Mouse (Mus musculus): ENCODE data around the gene Gm48552. TPM values are rescaled to one million over a fixed set of nuclear protein-coding genes. Genes with fewer than 3 reads are reported as not detected.
A peak's percentile ranks its signal among the peaks of the same experiment; 100 is the strongest.

The Gm48552 gene
- polyA plus RNA-seq, 1 experiment = 0.73 TPM

DNA sequence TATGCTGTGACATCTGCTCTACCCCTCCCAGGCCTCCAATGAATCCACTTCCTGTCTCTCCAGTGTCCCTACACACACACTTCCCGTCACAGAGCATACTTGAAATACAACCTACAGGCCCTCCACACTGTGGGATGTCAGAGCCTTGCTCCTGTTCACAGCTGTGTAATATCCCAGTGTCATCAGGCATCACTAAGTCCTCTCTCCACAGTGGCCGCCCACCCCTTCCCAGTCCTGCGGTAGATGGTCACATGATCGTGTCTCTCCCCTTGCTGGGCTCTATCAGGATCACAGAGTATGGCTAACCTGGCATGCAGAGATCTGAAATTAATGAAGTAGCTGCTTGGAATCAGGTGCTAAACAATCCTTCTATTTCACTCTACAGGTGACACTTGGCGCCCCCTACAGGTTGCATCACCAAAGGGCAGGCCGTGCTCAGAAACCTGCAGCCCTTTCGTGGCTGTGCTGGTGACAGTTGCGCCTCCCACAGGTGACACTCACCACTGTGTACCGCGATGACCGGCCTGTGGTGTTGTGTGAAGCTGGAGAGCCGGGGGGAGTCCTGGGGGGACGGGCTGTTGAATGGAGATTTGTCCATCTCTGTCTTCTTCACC lies 16.9 kb downstream of the Gm48552 start:
- Histone ChIP-seq H3K36me3 (ENCODE audit: control insufficient read depth, insufficient read depth) (peaks cover 37% of the 10 kb centered on the region), H3K27me3 (ENCODE audit: control insufficient read depth, insufficient read depth, insufficient read length) (no peaks in the 10 kb centered on the region), H3ac (ENCODE audit: control insufficient read depth, insufficient read length) (no peak overlapping the region), H3K4me3 (no peak overlapping the region), H3K4me2 (ENCODE audit: low read depth) (no peak overlapping the region), H3K79me2 (ENCODE audit: control insufficient read depth, insufficient read depth) (peaks cover 12% of the 10 kb centered on the region)
- TF ChIP-seq CEBPB (IDR thresholded peaks at IDR 0.05; ENCODE audit: insufficient read depth, poor library complexity, severe bottlenecking) = no peak
- TF ChIP-seq TCF12 (IDR thresholded peaks at IDR 0.05; ENCODE audit: insufficient read depth, poor library complexity, severe bottlenecking) = no peak
- no peak for TF ChIP-seq POLR2AphosphoS2 (IDR thresholded peaks at IDR 0.05; ENCODE audit: insufficient read length, low read depth)
- TF ChIP-seq E2F4 (IDR thresholded peaks at IDR 0.05; ENCODE audit: insufficient read depth) = no peak
- no peak for TF ChIP-seq TCF3 (IDR thresholded peaks at IDR 0.05; ENCODE audit: insufficient read length, low read depth)
- no peak for TF ChIP-seq REST (IDR thresholded peaks at IDR 0.05; ENCODE audit: insufficient read depth, insufficient read length)
- TF ChIP-seq MYOG (IDR thresholded peaks at IDR 0.05; ENCODE audit: control insufficient read depth in 1 of 3, insufficient read depth in 1 of 3, insufficient read length in 2 of 3, low read depth in 2 of 3) = no peak
- no peak for TF ChIP-seq MYOD1 (IDR thresholded peaks at IDR 0.05; ENCODE audit: control insufficient read depth in 1 of 3, insufficient read length in 2 of 3, low read depth in 2 of 3)
- TF ChIP-seq SRF (IDR thresholded peaks at IDR 0.05; ENCODE audit: control insufficient read depth, insufficient read length, low read depth) = no peak
- no peak for TF ChIP-seq POLR2A (IDR thresholded peaks at IDR 0.05; ENCODE audit: insufficient read length, low read depth)
- no peak for TF ChIP-seq USF1 (IDR thresholded peaks at IDR 0.05; ENCODE audit: low read depth)
- TF ChIP-seq MAX (IDR thresholded peaks at IDR 0.05; ENCODE audit: low read depth) = no peak

DNA sequence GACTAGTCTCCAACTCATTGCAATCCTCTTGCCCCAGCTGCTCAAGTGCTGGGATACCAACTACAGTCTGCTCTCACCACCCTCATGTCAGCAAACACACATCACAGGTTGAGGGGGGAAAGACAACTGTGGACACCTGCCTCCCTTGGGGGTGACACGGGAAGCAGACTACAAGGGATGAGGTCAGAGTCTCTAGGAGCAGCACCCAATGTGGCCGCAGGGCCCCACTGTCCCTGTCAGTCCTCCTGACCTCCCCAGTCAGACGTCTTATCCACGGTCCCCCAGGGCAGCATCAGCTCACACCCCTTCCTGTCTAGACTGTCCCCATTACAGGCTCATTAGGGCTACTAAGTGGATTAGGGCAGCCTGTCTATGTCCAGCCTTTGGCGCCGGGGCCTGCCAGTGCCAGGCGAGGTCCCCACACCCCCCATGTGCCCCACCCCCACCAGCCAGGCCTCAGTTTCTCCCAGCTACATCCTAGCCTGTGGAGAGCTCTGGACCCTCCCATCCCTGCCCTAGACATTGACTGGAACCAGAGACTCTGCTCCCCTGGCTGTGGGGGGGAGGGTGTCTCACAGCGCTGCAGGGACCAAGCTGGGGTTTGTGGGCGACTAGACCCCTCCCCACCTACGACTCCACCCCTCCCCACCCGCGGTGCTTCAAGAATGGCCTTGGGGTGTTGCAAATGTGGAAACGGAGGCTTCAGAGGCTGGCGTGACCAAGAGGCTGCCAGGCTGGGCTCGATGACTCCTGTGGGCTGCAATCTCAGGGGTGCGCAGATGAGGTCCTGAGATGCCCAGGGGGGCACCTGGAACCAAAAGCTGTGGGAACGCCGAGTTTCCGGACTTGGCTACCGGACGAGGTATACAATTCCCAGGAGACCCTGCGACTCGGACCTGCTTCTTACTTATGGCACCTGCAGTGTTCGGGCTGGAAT lies 18.0 kb downstream of the Gm48552 start:
- Histone ChIP-seq H3K36me3 (ENCODE audit: control insufficient read depth, insufficient read depth) (peaks cover 27% of the 10 kb centered on the region), H3K4me2 (ENCODE audit: low read depth) (peak overlapping the region; percentile 57), H3K27me3 (ENCODE audit: control insufficient read depth, insufficient read depth, insufficient read length) (no peaks in the 10 kb centered on the region), H3K4me3 (no peak overlapping the region), H3K79me2 (ENCODE audit: control insufficient read depth, insufficient read depth) (peaks cover 13% of the 10 kb centered on the region), H3ac (ENCODE audit: control insufficient read depth, insufficient read length) (no peak overlapping the region)
- TF ChIP-seq MYOG (IDR thresholded peaks at IDR 0.05; ENCODE audit: control insufficient read depth in 1 of 3, insufficient read depth in 1 of 3, insufficient read length in 2 of 3, low read depth in 2 of 3) = peak in 1 of 3 experiments; percentile 42
- peak in 1 of 3 experiments; percentile 51 for TF ChIP-seq MYOD1 (IDR thresholded peaks at IDR 0.05; ENCODE audit: control insufficient read depth in 1 of 3, insufficient read length in 2 of 3, low read depth in 2 of 3)
- TF ChIP-seq CEBPB (IDR thresholded peaks at IDR 0.05; ENCODE audit: insufficient read depth, poor library complexity, severe bottlenecking) = no peak
- no peak for TF ChIP-seq E2F4 (IDR thresholded peaks at IDR 0.05; ENCODE audit: insufficient read depth)

DNA sequence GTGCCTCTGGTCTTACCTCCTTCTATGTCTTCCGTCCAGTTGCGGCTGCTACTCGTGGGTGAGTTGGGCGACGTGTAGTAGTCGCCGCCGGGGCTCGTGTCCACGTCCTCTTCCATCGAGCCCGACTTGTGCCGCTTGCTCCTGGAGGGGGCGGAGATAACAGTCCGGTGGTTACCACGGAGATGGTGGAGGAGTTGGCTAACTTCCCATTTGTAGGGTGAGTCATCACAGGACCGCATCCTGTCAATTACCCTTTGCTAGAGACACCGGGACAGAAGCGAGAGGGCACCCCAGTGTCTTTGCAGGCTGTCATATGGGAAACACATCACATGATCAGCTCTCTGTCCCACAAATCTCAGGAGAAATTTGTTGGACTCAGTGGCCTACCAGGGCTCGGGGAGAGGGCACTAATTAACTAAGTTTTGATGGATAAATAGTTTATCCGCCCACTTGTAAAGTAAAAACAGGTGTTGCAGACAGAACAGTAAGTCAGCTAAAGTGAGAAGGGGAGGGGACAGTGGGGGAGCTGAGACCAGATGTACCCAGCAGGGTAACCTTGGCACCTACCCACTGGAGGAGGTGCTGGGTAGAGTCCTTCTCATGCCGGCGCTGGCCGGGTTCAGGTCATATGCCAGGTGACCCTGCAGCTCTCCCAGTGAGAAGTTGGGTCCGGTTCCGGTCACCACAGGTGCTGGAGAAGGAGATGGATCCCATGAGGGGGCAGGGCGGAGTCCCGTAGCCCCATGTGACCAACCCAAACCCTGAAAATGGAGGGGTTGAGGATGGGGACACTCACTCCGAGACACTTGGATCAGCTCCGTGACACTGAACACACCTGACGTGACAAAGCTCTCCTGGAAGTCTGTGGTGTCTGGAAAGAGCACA lies 19.0 kb downstream of the Gm48552 start:
- Histone ChIP-seq H3K4me2 (ENCODE audit: low read depth) (peak overlapping the region; percentile 57), H3K79me2 (ENCODE audit: control insufficient read depth, insufficient read depth) (peaks cover 13% of the 10 kb centered on the region), H3K27me3 (ENCODE audit: control insufficient read depth, insufficient read depth, insufficient read length) (no peaks in the 10 kb centered on the region), H3ac (ENCODE audit: control insufficient read depth, insufficient read length) (no peak overlapping the region), H3K4me3 (no peak overlapping the region), H3K36me3 (ENCODE audit: control insufficient read depth, insufficient read depth) (peaks cover 27% of the 10 kb centered on the region)
- TF ChIP-seq USF1 (IDR thresholded peaks at IDR 0.05; ENCODE audit: low read depth) (peak; percentile 87), MYOG (IDR thresholded peaks at IDR 0.05; ENCODE audit: control insufficient read depth in 1 of 3, insufficient read depth in 1 of 3, insufficient read length in 2 of 3, low read depth in 2 of 3) (no peak)

DNA sequence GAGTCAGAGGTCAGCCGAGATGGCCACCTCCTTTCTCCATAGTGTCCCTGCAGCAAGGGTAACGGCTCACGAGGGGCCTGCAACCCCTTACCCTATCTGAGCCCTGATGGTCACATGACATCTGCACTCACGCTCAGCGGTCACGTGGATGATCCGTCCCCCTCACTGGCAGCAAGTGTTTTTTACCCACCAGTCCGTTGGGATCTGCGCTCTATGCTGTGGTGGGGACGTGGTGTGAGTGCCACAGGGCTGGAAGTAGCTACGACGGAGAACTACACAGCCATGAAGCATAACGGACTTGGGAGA lies 19.6 kb downstream of the Gm48552 start:
- Histone ChIP-seq H3K36me3 (ENCODE audit: control insufficient read depth, insufficient read depth) (peaks cover 27% of the 10 kb centered on the region), H3K4me3 (peak overlapping the region; percentile 5), H3K4me2 (ENCODE audit: low read depth) (peak overlapping the region; percentile 57), H3K79me2 (ENCODE audit: control insufficient read depth, insufficient read depth) (peaks cover 19% of the 10 kb centered on the region), H3ac (ENCODE audit: control insufficient read depth, insufficient read length) (no peak overlapping the region), H3K27me3 (ENCODE audit: control insufficient read depth, insufficient read depth, insufficient read length) (no peaks in the 10 kb centered on the region)
- no peak for TF ChIP-seq REST (IDR thresholded peaks at IDR 0.05; ENCODE audit: insufficient read depth, insufficient read length)
- peak; percentile 43 for TF ChIP-seq USF1 (IDR thresholded peaks at IDR 0.05; ENCODE audit: low read depth)

DNA sequence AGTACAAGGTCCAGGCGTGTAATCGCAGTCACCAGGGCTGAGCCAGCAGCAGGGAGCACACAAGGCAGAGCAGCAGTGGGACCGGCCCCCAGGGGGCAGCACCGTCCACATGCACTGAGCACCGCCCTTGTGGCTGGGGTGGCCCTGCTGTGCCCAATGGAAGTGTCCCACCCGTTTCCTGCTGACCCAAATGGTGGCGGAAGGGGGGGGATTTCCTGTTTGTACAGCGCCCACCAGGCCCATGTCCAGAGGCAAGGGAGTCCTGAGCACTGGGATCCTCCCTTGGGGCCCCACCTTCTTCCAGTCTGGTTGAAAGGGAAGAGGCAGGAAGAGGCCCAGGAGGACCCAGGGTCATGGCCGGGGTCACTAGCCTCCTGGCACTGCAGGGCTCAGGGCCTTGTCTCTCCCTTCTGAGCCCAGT lies 20.1 kb downstream of the Gm48552 start:
- peak in 1 of 3 experiments; percentile 16 for TF ChIP-seq MYOD1 (IDR thresholded peaks at IDR 0.05; ENCODE audit: control insufficient read depth in 1 of 3, insufficient read length in 2 of 3, low read depth in 2 of 3)
- TF ChIP-seq SRF (IDR thresholded peaks at IDR 0.05; ENCODE audit: control insufficient read depth, insufficient read length, low read depth) = peak; percentile 80
- peak in 1 of 3 experiments; percentile 66 for TF ChIP-seq MYOG (IDR thresholded peaks at IDR 0.05; ENCODE audit: control insufficient read depth in 1 of 3, insufficient read depth in 1 of 3, insufficient read length in 2 of 3, low read depth in 2 of 3)
- no peak for TF ChIP-seq REST (IDR thresholded peaks at IDR 0.05; ENCODE audit: insufficient read depth, insufficient read length)
- peaks cover 23% of the 10 kb centered on the region for H3K79me2 ChIP-seq (ENCODE audit: control insufficient read depth, insufficient read depth)
- no peaks in the 10 kb centered on the region for H3K27me3 ChIP-seq (ENCODE audit: control insufficient read depth, insufficient read depth, insufficient read length)
- H3K4me3 ChIP-seq = peak overlapping the region; percentile 5
- H3ac ChIP-seq (ENCODE audit: control insufficient read depth, insufficient read length) = no peak overlapping the region
- H3K36me3 ChIP-seq (ENCODE audit: control insufficient read depth, insufficient read depth) = peaks cover 23% of the 10 kb centered on the region
- H3K4me2 ChIP-seq (ENCODE audit: low read depth) = peak overlapping the region; percentile 76

Measured in myocyte (in vitro differentiated cells).